Mouse (Mus musculus): ENCODE data around the gene Myo3b. TPM values are rescaled to one million over a fixed set of nuclear protein-coding genes. Genes with fewer than 3 reads are reported as not detected.
A peak's percentile ranks its signal among the peaks of the same experiment; 100 is the strongest.

Gene Myo3b
- polyA plus RNA-seq, 1 experiment from 2014 or later = 0.43 TPM

- Histone ChIP-seq H3K4me1 (ENCODE audit: control insufficient read depth, insufficient read depth, low read length) (peaks cover 17% of the 10 kb centered on the region), H3K36me3 (ENCODE audit: control insufficient read depth, insufficient read depth, low read length) (no peaks in the 10 kb centered on the region), H3K4me2 (ENCODE audit: low read length) (peak overlapping the region; percentile 32), H3K27me3 (ENCODE audit: control insufficient read depth, insufficient read depth, low read length) (no peaks in the 10 kb centered on the region), H3K27ac (replicated peaks; ENCODE audit: low read depth, low read length) (peak overlapping the region; percentile 86), H3K9ac (replicated peaks; ENCODE audit: low read length) (no peak overlapping the region; the same call in 1 of the 2 replicates), H3K4me3 (replicated peaks; ENCODE audit: low read depth, low read length) (no peak overlapping the region), H3K9me3 (ENCODE audit: control insufficient read depth, low read length) (no peaks in the 10 kb centered on the region)
- DNase-seq (peak; percentile 91), ATAC-seq (ENCODE audit: low FRiP score, low TSS enrichment) (peak; percentile 85)
- 40% methylated on average over 12 of the region's 12 CpGs for WGBS
These were observed 75.2 kb downstream of the Myo3b start for GRCm38 (mm10) chr2:70113798-70114782.

- H3K36me3 ChIP-seq (ENCODE audit: control insufficient read depth, insufficient read depth, low read length) = no peaks in the 10 kb centered on the region
- DNase-seq (no peak), ATAC-seq (ENCODE audit: low FRiP score, low TSS enrichment) (no peak)
- peaks cover 8% of the 10 kb centered on the region for H3K4me1 ChIP-seq (ENCODE audit: control insufficient read depth, insufficient read depth, low read length)
- H3K9me3 ChIP-seq (ENCODE audit: control insufficient read depth, low read length) = no peaks in the 10 kb centered on the region
- no peak overlapping the region for H3K27ac ChIP-seq (replicated peaks; ENCODE audit: low read depth, low read length)
- H3K9ac ChIP-seq (replicated peaks; ENCODE audit: low read length) = no peak overlapping the region
- H3K27me3 ChIP-seq (ENCODE audit: control insufficient read depth, insufficient read depth, low read length) = no peaks in the 10 kb centered on the region
- WGBS = 65% methylated on average over 16 of the region's 16 CpGs
- no peak overlapping the region for H3K4me3 ChIP-seq (replicated peaks; ENCODE audit: low read depth, low read length)
- no peak overlapping the region for H3K4me2 ChIP-seq (ENCODE audit: low read length)
These were observed 79.7 kb downstream of the Myo3b start for GRCm38 (mm10) chr2:70118376-70119264.

GRCm38 (mm10) chr2:70119265-70119663 is 80.3 kb downstream of the Myo3b start:
- no peak overlapping the region for H3K4me2 ChIP-seq (ENCODE audit: low read length)
- no peak for DNase-seq
- no peak for ATAC-seq (ENCODE audit: low FRiP score, low TSS enrichment)

GRCm38 (mm10) chr2:70126330-70126729 is 87.4 kb downstream of the Myo3b start:
- Histone ChIP-seq H3K36me3 (ENCODE audit: control insufficient read depth, insufficient read depth, low read length) (no peaks in the 10 kb centered on the region), H3K27me3 (ENCODE audit: control insufficient read depth, insufficient read depth, low read length) (no peaks in the 10 kb centered on the region), H3K4me1 (ENCODE audit: control insufficient read depth, insufficient read depth, low read length) (peaks cover 14% of the 10 kb centered on the region), H3K9ac (replicated peaks; ENCODE audit: low read length) (no peak overlapping the region), H3K4me3 (replicated peaks; ENCODE audit: low read depth, low read length) (no peak overlapping the region), H3K4me2 (ENCODE audit: low read length) (peak overlapping the region; percentile 49), H3K9me3 (ENCODE audit: control insufficient read depth, low read length) (no peaks in the 10 kb centered on the region), H3K27ac (replicated peaks; ENCODE audit: low read depth, low read length) (peak overlapping the region; percentile 71)
- ATAC-seq (ENCODE audit: low FRiP score, low TSS enrichment) (peak; percentile 32; the same call in 1 of the 2 replicates), DNase-seq (no peak)
- 66% methylated on average over 10 of the region's 10 CpGs for WGBS

More at GRCm38 (mm10) chr2:70119265-70119663, 80.3 kb downstream of the Myo3b start:
- H3K9me3 ChIP-seq (ENCODE audit: control insufficient read depth, low read length) = no peaks in the 10 kb centered on the region
- H3K27ac ChIP-seq (replicated peaks; ENCODE audit: low read depth, low read length) = no peak overlapping the region
- peaks cover 5% of the 10 kb centered on the region; the same call in 1 of the 2 replicates for H3K4me1 ChIP-seq (ENCODE audit: control insufficient read depth, insufficient read depth, low read length)
- H3K4me3 ChIP-seq (replicated peaks; ENCODE audit: low read depth, low read length) = no peak overlapping the region
- no peak overlapping the region for H3K9ac ChIP-seq (replicated peaks; ENCODE audit: low read length)
- H3K27me3 ChIP-seq (ENCODE audit: control insufficient read depth, insufficient read depth, low read length) = no peaks in the 10 kb centered on the region
- 90% methylated on average over 2 of the region's 2 CpGs for WGBS
- no peaks in the 10 kb centered on the region for H3K36me3 ChIP-seq (ENCODE audit: control insufficient read depth, insufficient read depth, low read length)

- Histone ChIP-seq H3K27ac (replicated peaks; ENCODE audit: low read depth, low read length) (peak overlapping the region; percentile 71), H3K9me3 (ENCODE audit: control insufficient read depth, low read length) (no peaks in the 10 kb centered on the region), H3K36me3 (ENCODE audit: control insufficient read depth, insufficient read depth, low read length) (no peaks in the 10 kb centered on the region), H3K9ac (replicated peaks; ENCODE audit: low read length) (no peak overlapping the region; the same call in 1 of the 2 replicates), H3K4me3 (replicated peaks; ENCODE audit: low read depth, low read length) (no peak overlapping the region), H3K4me2 (ENCODE audit: low read length) (peak overlapping the region; percentile 49), H3K4me1 (ENCODE audit: control insufficient read depth, insufficient read depth, low read length) (peaks cover 14% of the 10 kb centered on the region), H3K27me3 (ENCODE audit: control insufficient read depth, insufficient read depth, low read length) (no peaks in the 10 kb centered on the region)
- DNase-seq = peak; percentile 98
- ATAC-seq (ENCODE audit: low FRiP score, low TSS enrichment) = peak; percentile 89
- 1% methylated on average over 13 of the region's 13 CpGs for WGBS
These were observed 87.9 kb downstream of the Myo3b start for GRCm38 (mm10) chr2:70126783-70127182.

GRCm38 (mm10) chr2:70127351-70128148 is 88.6 kb downstream of the Myo3b start:
- H3K4me2 ChIP-seq (ENCODE audit: low read length) = peak overlapping the region; percentile 49
- 0 out of 2 replicates have a peak overlapping the region, but pooled peaks have one; percentile 7 for H3K4me3 ChIP-seq (replicated peaks; ENCODE audit: low read depth, low read length)
- H3K27ac ChIP-seq (replicated peaks; ENCODE audit: low read depth, low read length) = peak overlapping the region; percentile 79
- no peaks in the 10 kb centered on the region for H3K36me3 ChIP-seq (ENCODE audit: control insufficient read depth, insufficient read depth, low read length)
- H3K9me3 ChIP-seq (ENCODE audit: control insufficient read depth, low read length) = no peaks in the 10 kb centered on the region
- 4% methylated on average over 21 of the region's 21 CpGs for WGBS
- ATAC-seq (ENCODE audit: low FRiP score, low TSS enrichment) (peak; percentile 69), DNase-seq (peak; percentile 79)
- peaks cover 14% of the 10 kb centered on the region for H3K4me1 ChIP-seq (ENCODE audit: control insufficient read depth, insufficient read depth, low read length)
- no peak overlapping the region; the same call in 1 of the 2 replicates for H3K9ac ChIP-seq (replicated peaks; ENCODE audit: low read length)
- H3K27me3 ChIP-seq (ENCODE audit: control insufficient read depth, insufficient read depth, low read length) = no peaks in the 10 kb centered on the region

- peak overlapping the region; percentile 79 for H3K27ac ChIP-seq (replicated peaks; ENCODE audit: low read depth, low read length)
These were observed 89.7 kb downstream of the Myo3b start for GRCm38 (mm10) chr2:70128590-70128989.

GRCm38 (mm10) chr2:70129566-70129965 is 90.6 kb downstream of the Myo3b start:
- no peaks in the 10 kb centered on the region for H3K36me3 ChIP-seq (ENCODE audit: control insufficient read depth, insufficient read depth, low read length)
- peaks cover 14% of the 10 kb centered on the region for H3K4me1 ChIP-seq (ENCODE audit: control insufficient read depth, insufficient read depth, low read length)
- no peaks in the 10 kb centered on the region for H3K9me3 ChIP-seq (ENCODE audit: control insufficient read depth, low read length)
- no peak overlapping the region for H3K4me2 ChIP-seq (ENCODE audit: low read length)
- no peak overlapping the region for H3K9ac ChIP-seq (replicated peaks; ENCODE audit: low read length)
- DNase-seq (no peak), ATAC-seq (ENCODE audit: low FRiP score, low TSS enrichment) (no peak)
- no peaks in the 10 kb centered on the region for H3K27me3 ChIP-seq (ENCODE audit: control insufficient read depth, insufficient read depth, low read length)
- 61% methylated on average over 3 of the region's 3 CpGs for WGBS
- H3K27ac ChIP-seq (replicated peaks; ENCODE audit: low read depth, low read length) = no peak overlapping the region
- H3K4me3 ChIP-seq (replicated peaks; ENCODE audit: low read depth, low read length) = no peak overlapping the region

More at GRCm38 (mm10) chr2:70128590-70128989, 89.7 kb downstream of the Myo3b start:
- Histone ChIP-seq H3K36me3 (ENCODE audit: control insufficient read depth, insufficient read depth, low read length) (no peaks in the 10 kb centered on the region), H3K27me3 (ENCODE audit: control insufficient read depth, insufficient read depth, low read length) (no peaks in the 10 kb centered on the region), H3K9ac (replicated peaks; ENCODE audit: low read length) (no peak overlapping the region), H3K9me3 (ENCODE audit: control insufficient read depth, low read length) (no peaks in the 10 kb centered on the region), H3K4me2 (ENCODE audit: low read length) (no peak overlapping the region), H3K4me3 (replicated peaks; ENCODE audit: low read depth, low read length) (no peak overlapping the region), H3K4me1 (ENCODE audit: control insufficient read depth, insufficient read depth, low read length) (peaks cover 14% of the 10 kb centered on the region)
- ATAC-seq (ENCODE audit: low FRiP score, low TSS enrichment) (no peak), DNase-seq (no peak)
- 71% methylated on average over 6 of the region's 6 CpGs for whole genome bisulfite sequencing

All from midbrain, embryonic 14.5 days (tissue).